Mouse (Mus musculus) layer of hippocampus, adult 8-10 months (tissue): ENCODE measurements around the gene 1700030J22Rik. TPM values are rescaled to one million over a fixed set of nuclear protein-coding genes. Genes with fewer than 3 reads are reported as not detected.
A peak's percentile ranks its signal among the peaks of the same experiment; 100 is the strongest.

Source experiments
- DNase-seq, 2 experiments: peaks; one replicate each; pipeline ENCODE4 v3.0.0; 2022; ENCODE audit warnings: low spot score in 2 of 2
- total RNA-seq, 4 experiments: library from RNA; stranded (reverse); gene quantifications; 2 replicates each; pipeline ENCODE4 v1.2.4; 2022

Gene 1700030J22Rik
- total RNA-seq, 4 experiments from 2014 or later = 7.3 to 10.6 (median 8.6) TPM

- no peak for DNase-seq
Observed at GRCm38 (mm10) chr8:116952428-116952827, 26.3 kb downstream of the 1700030J22Rik start.

- DNase-seq = no peak
Observed at GRCm38 (mm10) chr8:116951778-116952177, 27.0 kb downstream of the 1700030J22Rik start.

GRCm38 (mm10) chr8:116951369-116951768, 27.4 kb downstream of the 1700030J22Rik start:
- DNase-seq = no peak

GRCm38 (mm10) chr8:116947589-116947988, 31.2 kb downstream of the 1700030J22Rik start:
- DNase-seq = no peak

GRCm38 (mm10) chr8:116946851-116947250, 31.9 kb downstream of the 1700030J22Rik start:
- no peak for DNase-seq

- peak in 1 of 2 experiments; percentile 23 for DNase-seq
Observed at GRCm38 (mm10) chr8:116946268-116946838, 32.4 kb downstream of the 1700030J22Rik start.

GRCm38 (mm10) chr8:116945169-116945910, 33.4 kb downstream of the 1700030J22Rik start:
- no peak for DNase-seq

GRCm38 (mm10) chr8:116944385-116944696, 34.4 kb downstream of the 1700030J22Rik start:
- DNase-seq = no peak

GRCm38 (mm10) chr8:116943555-116944384, 35.0 kb downstream of the 1700030J22Rik start:
- no peak for DNase-seq

- peak; percentile 59 to 72 for DNase-seq
Observed at GRCm38 (mm10) chr8:116943161-116943554, 35.6 kb downstream of the 1700030J22Rik start, which contains the start of gene Atmin. Gene Atmin (plus strand): TSS chr8:116943393.

GRCm38 (mm10) chr8:116942284-116943058, 36.3 kb downstream of the 1700030J22Rik start:
- no peak for DNase-seq

GRCm38 (mm10) chr8:116935506-116935905, 43.3 kb downstream of the 1700030J22Rik start:
- DNase-seq = no peak

GRCm38 (mm10) chr8:116934976-116935375, 43.8 kb downstream of the 1700030J22Rik start:
- DNase-seq = no peak

GRCm38 (mm10) chr8:116928588-116928987, 50.2 kb downstream of the 1700030J22Rik start:
- no peak for DNase-seq

GRCm38 (mm10) chr8:116927880-116928279, 50.9 kb downstream of the 1700030J22Rik start:
- no peak for DNase-seq

- DNase-seq = no peak
Observed at GRCm38 (mm10) chr8:116923526-116923925, 55.2 kb downstream of the 1700030J22Rik start.

GRCm38 (mm10) chr8:116922060-116922757, 56.5 kb downstream of the 1700030J22Rik start:
- no peak for DNase-seq

GRCm38 (mm10) chr8:116921337-116922059, 57.3 kb downstream of the 1700030J22Rik start, which contains the start of the genes Cmc2 and Cenpn:
Gene Cmc2 (minus strand): TSS chr8:116921455.
Gene Cenpn (plus strand): TSS chr8:116921730.
- DNase-seq = peak; percentile 85 to 90

GRCm38 (mm10) chr8:116921005-116921336, 57.8 kb downstream of the 1700030J22Rik start:
- no peak for DNase-seq
